Comparison of ENCODE assay signal across 8 mouse cellular contexts in the genomic region with DNA sequence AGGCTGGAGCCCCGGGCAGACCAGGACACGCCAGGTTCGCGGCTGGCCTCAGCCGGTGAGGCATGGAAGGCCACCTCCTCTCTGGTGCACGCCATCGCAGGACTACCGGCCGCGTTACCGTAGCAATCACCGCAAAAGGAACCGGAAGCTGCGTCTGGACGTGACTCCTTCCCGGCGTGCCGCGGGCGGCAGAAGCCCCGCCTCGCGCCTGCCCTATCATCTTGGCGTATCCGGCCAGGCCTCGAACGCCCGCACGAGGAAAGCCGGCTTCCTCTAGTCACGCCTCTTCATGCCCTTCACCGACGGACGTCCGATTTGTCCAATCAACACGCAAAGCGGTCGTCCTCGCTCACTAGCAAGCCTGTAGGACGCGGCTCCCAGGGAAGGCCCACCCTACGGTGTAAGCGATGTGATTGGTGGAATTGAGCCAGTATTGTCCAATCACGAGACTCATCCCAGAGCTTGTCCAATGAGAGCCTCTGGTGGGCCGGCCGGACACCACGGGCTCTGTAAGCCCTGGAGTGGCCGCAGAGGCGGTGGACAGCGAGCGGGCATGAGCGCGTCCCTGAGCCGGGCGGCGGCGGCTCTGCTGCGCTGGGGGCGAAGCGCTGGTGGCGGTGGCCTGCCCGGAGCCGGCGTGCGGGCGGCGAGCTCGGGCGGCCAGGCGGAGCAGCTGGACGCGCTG. TPM values are rescaled to one million over a fixed set of nuclear protein-coding genes. Genes with fewer than 3 reads are reported as not detected.
A peak's percentile ranks its signal among the peaks of the same experiment; 100 is the strongest.
DNase-seq lines count a peak whose midpoint lies in the region; ATAC-seq and TF ChIP-seq lines count a peak whose summit lies in the region.

A gene (plus strand): TSS at position 542 of the 685 bp plus-strand sequence.

- under 1% methylated on average over 72 of the region's 72 CpGs for WGBS in forebrain, embryonic 12.5 days
- under 1% methylated on average over 69 of the region's 72 CpGs for WGBS in heart, postnatal 0 days
- WGBS in liver, embryonic 16.5 days (ENCODE audit: insufficient replicate concordance), result under 1% methylated on average over 72 of the region's 72 CpGs
- WGBS in neural tube, embryonic 13.5 days, result under 1% methylated on average over 72 of the region's 72 CpGs

- H3K9ac ChIP-seq in forebrain, embryonic 12.5 days, result peak within 1 kb of the TSS; percentile 79
- H3K9ac ChIP-seq in heart, postnatal 0 days (replicated peaks; ENCODE audit: low read depth, low read length), result peak within 1 kb of the TSS; percentile 82
- peak within 1 kb of the TSS; percentile 98 for H3K9ac ChIP-seq in liver, embryonic 16.5 days (ENCODE audit: low read depth, low read length)
- H3K9ac ChIP-seq in neural tube, embryonic 13.5 days, result peak within 1 kb of the TSS; percentile 91

- TF ChIP-seq CTCF in E14TG2a.4 (conservative IDR thresholded peaks at IDR 0.05; ENCODE audit: low read length), result no peak
- no peak for TF ChIP-seq CTCF in heart, postnatal 0 days (IDR thresholded peaks at IDR 0.05; ENCODE audit: low read depth)
- TF ChIP-seq CTCF in testis, adult 2 months (IDR thresholded peaks at IDR 0.05; ENCODE audit: control insufficient read depth, insufficient read depth, insufficient replicate concordance, low read depth, low read length), result no peak

- H3K4me3 ChIP-seq in E14TG2a.4 (replicated peaks; ENCODE audit: low read length), result peak within 1 kb of the TSS; percentile 97
- peak within 1 kb of the TSS; percentile 73 for H3K4me3 ChIP-seq in forebrain, embryonic 12.5 days (replicated peaks)
- H3K4me3 ChIP-seq in heart, postnatal 0 days (ENCODE audit: low read depth, low read length), result peak within 1 kb of the TSS; percentile 78
- H3K4me3 ChIP-seq in liver, embryonic 16.5 days (ENCODE audit: low read depth, low read length), result peak within 1 kb of the TSS; percentile 90
- H3K4me3 ChIP-seq in neural tube, embryonic 13.5 days, result peak within 1 kb of the TSS; percentile 68
- peak within 1 kb of the TSS; percentile 92 for H3K4me3 ChIP-seq in testis, adult 2 months (ENCODE audit: control insufficient read depth, low read depth, low read length)

- no peaks in the 10 kb centered on the region for H3K27me3 ChIP-seq in E14TG2a.4 (ENCODE audit: insufficient read depth, low read length)
- H3K27me3 ChIP-seq in forebrain, embryonic 12.5 days, result no peaks in the 10 kb centered on the region
- H3K27me3 ChIP-seq in heart, postnatal 0 days (ENCODE audit: control insufficient read depth, insufficient read depth, low read length), result no peaks in the 10 kb centered on the region
- no peaks in the 10 kb centered on the region for H3K27me3 ChIP-seq in liver, embryonic 16.5 days (ENCODE audit: control insufficient read depth, insufficient read depth, low read depth, low read length)
- no peaks in the 10 kb centered on the region for H3K27me3 ChIP-seq in neural tube, embryonic 13.5 days
- H3K27me3 ChIP-seq in testis, adult 2 months (ENCODE audit: control insufficient read depth, insufficient read depth, low read length), result no peaks in the 10 kb centered on the region

- H3K4me2 ChIP-seq in forebrain, embryonic 12.5 days, result peak within 1 kb of the TSS; percentile 95
- peak within 1 kb of the TSS; percentile 97 for H3K4me2 ChIP-seq in heart, postnatal 0 days (ENCODE audit: low read depth, low read length)
- H3K4me2 ChIP-seq in liver, embryonic 16.5 days (ENCODE audit: low read depth, low read length), result peak within 1 kb of the TSS; percentile 88
- H3K4me2 ChIP-seq in neural tube, embryonic 13.5 days, result peak within 1 kb of the TSS; percentile 99

- peak; percentile 92 for TF ChIP-seq POLR2A in testis, adult 2 months (IDR thresholded peaks at IDR 0.05; ENCODE audit: control insufficient read depth, low read depth, low read length)

- H3K36me3 ChIP-seq in E14TG2a.4 (ENCODE audit: insufficient read depth, low read length), result peaks cover 51% of the 10 kb centered on the region
- H3K36me3 ChIP-seq in forebrain, embryonic 12.5 days (replicated peaks), result peaks cover 15% of the 10 kb centered on the region
- H3K36me3 ChIP-seq in heart, postnatal 0 days (replicated peaks; ENCODE audit: control insufficient read depth, insufficient read depth, low read length), result 0 out of 2 replicates have a peak, but pooled peaks cover 4% of the 10 kb centered on the region
- peaks cover 37% of the 10 kb centered on the region for H3K36me3 ChIP-seq in liver, embryonic 16.5 days (ENCODE audit: control insufficient read depth, insufficient read depth)
- H3K36me3 ChIP-seq in neural tube, embryonic 13.5 days, result peaks cover 16% of the 10 kb centered on the region
- no peaks in the 10 kb centered on the region for H3K36me3 ChIP-seq in testis, adult 2 months (ENCODE audit: control insufficient read depth, insufficient read depth, low read length)

- peaks cover 77% of the 10 kb centered on the region for H3K4me1 ChIP-seq in E14TG2a.4 (replicated peaks; ENCODE audit: low read depth, low read length)
- H3K4me1 ChIP-seq in forebrain, embryonic 12.5 days, result peaks cover 42% of the 10 kb centered on the region
- H3K4me1 ChIP-seq in heart, postnatal 0 days (ENCODE audit: control insufficient read depth, insufficient read depth), result peaks cover 35% of the 10 kb centered on the region
- peaks cover 67% of the 10 kb centered on the region for H3K4me1 ChIP-seq in liver, embryonic 16.5 days (ENCODE audit: control insufficient read depth, low read depth, low read length)
- H3K4me1 ChIP-seq in neural tube, embryonic 13.5 days (replicated peaks), result peaks cover 52% of the 10 kb centered on the region
- peaks cover 13% of the 10 kb centered on the region for H3K4me1 ChIP-seq in testis, adult 2 months (ENCODE audit: control insufficient read depth, insufficient read depth, low read length)

- H3K27ac ChIP-seq in forebrain, embryonic 12.5 days, result peak within 1 kb of the TSS; percentile 73
- H3K27ac ChIP-seq in heart, postnatal 0 days (ENCODE audit: low read depth), result peak within 1 kb of the TSS; percentile 90
- peak within 1 kb of the TSS; percentile 99 for H3K27ac ChIP-seq in liver, embryonic 16.5 days (ENCODE audit: low read length)
- peak within 1 kb of the TSS; percentile 81 for H3K27ac ChIP-seq in neural tube, embryonic 13.5 days (replicated peaks)
- H3K27ac ChIP-seq in testis, adult 2 months (ENCODE audit: control insufficient read depth, insufficient read depth, low read depth, low read length), result peak within 1 kb of the TSS; percentile 73

- TF ChIP-seq EP300 in heart, postnatal 0 days (IDR thresholded peaks at IDR 0.05; ENCODE audit: low read depth), result peak; percentile 94

- DNase-seq in c-Kit-positive CD71-positive TER-119-positive erythroid progenitor cells, embryonic 14.5 days (ENCODE audit: low spot score), result peak; percentile 99
- DNase-seq in heart, postnatal 0 days (ENCODE audit: low spot score), result peak; percentile 100
- peak; percentile 99 to 100 for DNase-seq in kidney, postnatal 4 days

- ATAC-seq in forebrain, embryonic 12.5 days (ENCODE audit: low FRiP score), result peak; percentile 99
- ATAC-seq in heart, postnatal 0 days (ENCODE audit: insufficient read depth, low read depth), result peak; percentile 97
- peak; percentile 88 for ATAC-seq in liver, embryonic 16.5 days (ENCODE audit: low read depth)
- peak; percentile 99 for ATAC-seq in neural tube, embryonic 13.5 days (ENCODE audit: low read depth)

- H3K9me3 ChIP-seq in E14TG2a.4 (ENCODE audit: low read length), result no peaks in the 10 kb centered on the region
- no peaks in the 10 kb centered on the region for H3K9me3 ChIP-seq in forebrain, embryonic 12.5 days
- H3K9me3 ChIP-seq in heart, postnatal 0 days (replicated peaks; ENCODE audit: control insufficient read depth, low read length), result no peaks in the 10 kb centered on the region
- no peaks in the 10 kb centered on the region for H3K9me3 ChIP-seq in liver, embryonic 16.5 days (replicated peaks; ENCODE audit: control insufficient read depth, low read length)
- no peaks in the 10 kb centered on the region for H3K9me3 ChIP-seq in neural tube, embryonic 13.5 days

RNA-seq across cellular contexts. Expression of the gene that starts here (rescaled TPM):
- 158 and 173 TPM in 2 replicates for polyA plus RNA-seq in forebrain, embryonic 12.5 days (2016; fragmentation: Nextera tagmentation; extraction: Ambion mirVana)
- total RNA-seq in heart, postnatal 0 days (2014; rRNA removed; ENCODE audit: low replicate concordance), result 44.7 and 87.7 TPM in 2 replicates
- polyA plus RNA-seq in heart, postnatal 0 days (2015; fragmentation: Nextera tagmentation; extraction: Ambion mirVana), result 210 and 217 TPM in 2 replicates
- polyA plus RNA-seq in liver, embryonic 16.5 days (2015; fragmentation: Nextera tagmentation; extraction: Ambion mirVana), result 424 and 446 TPM in 2 replicates
- 151 and 167 TPM in 2 replicates for polyA plus RNA-seq in neural tube, embryonic 13.5 days (2015; fragmentation: Nextera tagmentation; extraction: Ambion mirVana)
- 13.8 and 14.2 TPM in 2 replicates for polyA plus RNA-seq in testis, adult 2 months (2012; rRNA removed)

Comparison
In these comparisons a context has a peak if more than half of its experiments do, and no peak if none do; other contexts are left out.
1. Peak in every context shown above with its lines: DNase-seq, ATAC-seq, H3K4me3 ChIP-seq and H3K27ac ChIP-seq.